Mouse (Mus musculus): ENCODE data around the gene Nup98. TPM values are rescaled to one million over a fixed set of nuclear protein-coding genes. Genes with fewer than 3 reads are reported as not detected.

Nup98 gene
- total and polyA plus RNA-seq, 3 experiments: 24.6 to 37.1 (median 25.0) TPM

GRCm38 (mm10) chr7:102082816-102083215, 127.2 kb downstream of the Nup98 start, which contains the start of gene Trpc2:
Gene Trpc2 (plus strand): TSS chr7:102083116.
- Histone ChIP-seq H3K4me1 (ENCODE audit: control insufficient read depth in 1 of 2, insufficient read depth in 2 of 2) (0 out of 4 replicates have a peak, but pooled peaks cover 0 to 2% of the 10 kb centered on the region in 2 experiments), H3K36me3 (replicated peaks in 1 of 2; ENCODE audit: control insufficient read depth in 1 of 2, insufficient read depth in 1 of 2, low read length in 1 of 2) (peaks cover 55 to 93% of the 10 kb centered on the region in 2 experiments), H3K27ac (ENCODE audit: insufficient read depth, low read depth) (no peak within 1 kb of the TSS), H3K9me3 (replicated peaks; ENCODE audit: low read length) (no peaks in the 10 kb centered on the region), H3K79me2 (replicated peaks; ENCODE audit: control insufficient read depth, extremely low read depth, insufficient read depth, poor library complexity, severe bottlenecking) (no peaks in the 10 kb centered on the region), H3K9ac (ENCODE audit: insufficient read depth, low read depth) (no peak within 1 kb of the TSS), H3K4me2 (ENCODE audit: insufficient read depth, low read depth, poor library complexity, severe bottlenecking) (no peak within 1 kb of the TSS), H3K4me3 (replicated peaks in 1 of 3; ENCODE audit: low read depth in 2 of 3, low read length in 2 of 3, poor library complexity in 1 of 3) (no peak within 1 kb of the TSS), H3K27me3 (replicated peaks) (no peaks in the 10 kb centered on the region)
- in situ Hi-C loops (cut with MboI; ENCODE audit: low pct_ligation_motif_present, low pct_unique_long_range_greater_than_20kb, low sequenced_read_pairs): loop anchor here (10.0 kb wide), 1 partner anchor 168 kb away; no protein-coding TSS in a partner anchor
- no peak for DNase-seq (ENCODE audit: extremely low read depth)
- dilution Hi-C loops (cut with MboI; ENCODE audit: extremely low pct_ligation_motif_present, extremely low pct_unique_long_range_greater_than_20kb, low sequenced_read_pairs): no loop called here
- TF ChIP-seq MAZ (IDR thresholded peaks at IDR 0.05; ENCODE audit: low read depth, low read length) (no peak), HCFC1 (IDR thresholded peaks at IDR 0.05; ENCODE audit: low read depth, low read length) (no peak), TCF12 (IDR thresholded peaks at IDR 0.05; ENCODE audit: low read depth, low read length) (no peak), SMC3 (IDR thresholded peaks at IDR 0.05; ENCODE audit: low read depth, low read length) (no peak), NELFE (IDR thresholded peaks at IDR 0.05; ENCODE audit: low read depth, low read length) (no peak), EP300 (IDR thresholded peaks at IDR 0.05; ENCODE audit: low read length) (no peak), ETS1 (conservative IDR thresholded peaks at IDR 0.05; ENCODE audit: low read depth, low read length) (no peak)

- no peak for DNase-seq (ENCODE audit: extremely low read depth)
- Histone ChIP-seq H3K4me3 (replicated peaks in 1 of 3; ENCODE audit: low read depth in 2 of 3, low read length in 2 of 3, poor library complexity in 1 of 3) (no peak overlapping the region), H3K9me3 (replicated peaks; ENCODE audit: low read length) (no peaks in the 10 kb centered on the region), H3K4me1 (ENCODE audit: control insufficient read depth in 1 of 2, insufficient read depth in 2 of 2) (0 out of 4 replicates have a peak, but pooled peaks cover 0 to 2% of the 10 kb centered on the region in 2 experiments), H3K4me2 (ENCODE audit: insufficient read depth, low read depth, poor library complexity, severe bottlenecking) (no peak overlapping the region), H3K79me2 (replicated peaks; ENCODE audit: control insufficient read depth, extremely low read depth, insufficient read depth, poor library complexity, severe bottlenecking) (no peaks in the 10 kb centered on the region), H3K27me3 (replicated peaks) (no peaks in the 10 kb centered on the region), H3K9ac (ENCODE audit: insufficient read depth, low read depth) (no peak overlapping the region), H3K36me3 (replicated peaks in 1 of 2; ENCODE audit: control insufficient read depth in 1 of 2, insufficient read depth in 1 of 2, low read length in 1 of 2) (peaks cover 63 to 94% of the 10 kb centered on the region in 2 experiments), H3K27ac (ENCODE audit: insufficient read depth, low read depth) (no peak overlapping the region)
- TF ChIP-seq SIN3A (IDR thresholded peaks at IDR 0.05; ENCODE audit: low read length) (no peak), PAX5 (IDR thresholded peaks at IDR 0.05; ENCODE audit: low read length) (no peak), ETS1 (conservative IDR thresholded peaks at IDR 0.05; ENCODE audit: low read depth, low read length) (no peak), JUN (IDR thresholded peaks at IDR 0.05; ENCODE audit: insufficient read depth, low read depth, low read length) (no peak), EP300 (IDR thresholded peaks at IDR 0.05; ENCODE audit: low read length) (no peak), CHD1 (IDR thresholded peaks at IDR 0.05; ENCODE audit: low read depth, low read length) (no peak), UBTF (IDR thresholded peaks at IDR 0.05; ENCODE audit: low read depth, low read length) (no peak), ELF1 (IDR thresholded peaks at IDR 0.05; ENCODE audit: low read depth, low read length) (no peak), GABPA (IDR thresholded peaks at IDR 0.05; ENCODE audit: insufficient replicate concordance, low read depth, low read length) (no peak)
- dilution Hi-C loops (cut with MboI; ENCODE audit: extremely low pct_ligation_motif_present, extremely low pct_unique_long_range_greater_than_20kb, low sequenced_read_pairs) (no loop called here), in situ Hi-C loops (cut with MboI; ENCODE audit: low pct_ligation_motif_present, low pct_unique_long_range_greater_than_20kb, low sequenced_read_pairs) (loop anchor here (10.0 kb wide), 1 partner anchor 167 kb away; no protein-coding TSS in a partner anchor)
Measured at GRCm38 (mm10) chr7:102081784-102082183, 128.2 kb downstream of the Nup98 start.

All from CH12.LX (cell line).